Mouse (Mus musculus) retina, postnatal 1 day (tissue): ENCODE measurements around the gene Gm21992.

ENCODE experiments used
- DNase-seq: peaks from one replicate; pipeline ENCODE4 v3.0.0-alpha.2; 2012

Gene Gm21992

GRCm38 (mm10) chr19:4811063-4811908 is at the start of gene Gm21992, which contains the start of gene Rbm14:
TSS of gene Gm21992 (minus strand) at chr19:4811612.
TSS of gene Rbm14 (minus strand) at chr19:4811634.
- peak; percentile 100 for DNase-seq

GRCm38 (mm10) chr19:4859081-4859480 is 47.7 kb upstream of the Gm21992 start:
- no peak for DNase-seq

GRCm38 (mm10) chr19:4855951-4856350 is 44.5 kb upstream of the Gm21992 start:
- no peak for DNase-seq

GRCm38 (mm10) chr19:4855470-4855820 is 44.0 kb upstream of the Gm21992 start:
- no peak for DNase-seq

GRCm38 (mm10) chr19:4854552-4855469 is 43.4 kb upstream of the Gm21992 start, which contains the start of gene Ctsf:
TSS of gene Ctsf (plus strand) at chr19:4855130.
- peak; percentile 96 for DNase-seq

GRCm38 (mm10) chr19:4850281-4850680 is 38.9 kb upstream of the Gm21992 start:
- DNase-seq, result no peak

GRCm38 (mm10) chr19:4849800-4850199 is 38.4 kb upstream of the Gm21992 start:
- no peak for DNase-seq

- peak; percentile 47 for DNase-seq
Observed at GRCm38 (mm10) chr19:4847490-4847889, 36.1 kb upstream of the Gm21992 start.

- DNase-seq, result no peak
Observed at GRCm38 (mm10) chr19:4845846-4846245, 34.4 kb upstream of the Gm21992 start.

GRCm38 (mm10) chr19:4842611-4843010 is 31.2 kb upstream of the Gm21992 start:
- no peak for DNase-seq

GRCm38 (mm10) chr19:4840848-4841247 is 29.4 kb upstream of the Gm21992 start:
- no peak for DNase-seq

- DNase-seq, result peak; percentile 97
Observed at GRCm38 (mm10) chr19:4839149-4839548, 27.7 kb upstream of the Gm21992 start, which contains the start of the genes Ccs and Ccdc87. TSS of gene Ccs (minus strand) at chr19:4839332. TSS of gene Ccdc87 (plus strand) at chr19:4839366.

- DNase-seq, result no peak
Observed at GRCm38 (mm10) chr19:4838526-4839140, 27.2 kb upstream of the Gm21992 start.

GRCm38 (mm10) chr19:4837049-4837448 is 25.6 kb upstream of the Gm21992 start:
- DNase-seq, result no peak

GRCm38 (mm10) chr19:4836096-4836495 is 24.7 kb upstream of the Gm21992 start:
- no peak for DNase-seq

- no peak for DNase-seq
Observed at GRCm38 (mm10) chr19:4833977-4834376, 22.6 kb upstream of the Gm21992 start.

- DNase-seq, result no peak
Observed at GRCm38 (mm10) chr19:4829156-4829555, 17.7 kb upstream of the Gm21992 start.

GRCm38 (mm10) chr19:4828444-4829114 is 17.2 kb upstream of the Gm21992 start:
- no peak for DNase-seq

- DNase-seq, result peak; percentile 2
Observed at GRCm38 (mm10) chr19:4820678-4821303, 9.4 kb upstream of the Gm21992 start.

- DNase-seq, result no peak
Observed at GRCm38 (mm10) chr19:4817182-4817835, 5.9 kb upstream of the Gm21992 start.

GRCm38 (mm10) chr19:4813015-4813414 is 1.6 kb upstream of the Gm21992 start:
- DNase-seq, result peak; percentile 50
